Mouse (Mus musculus) CD4-positive helper T cell, adult 2 months (primary cell): Measurements from ENCODE around the gene Supv3l1.

ENCODE experiments used
- DNase-seq: peaks from one replicate; pipeline ENCODE4 v3.0.0-alpha.2; 2012; ENCODE audit warnings: low read depth, missing footprints, low spot score

Gene Supv3l1

GRCm38 (mm10) chr10:62413606-62413982 is 35.9 kb downstream of the Supv3l1 start:
- no peak for DNase-seq

GRCm38 (mm10) chr10:62412906-62413605 is 36.5 kb downstream of the Supv3l1 start:
- DNase-seq, result no peak

- no peak for DNase-seq
Measured at GRCm38 (mm10) chr10:62411431-62412410, 37.8 kb downstream of the Supv3l1 start.

- peak; percentile 53 for DNase-seq
Measured at GRCm38 (mm10) chr10:62410943-62411342, 38.6 kb downstream of the Supv3l1 start.

- no peak for DNase-seq
Measured at GRCm38 (mm10) chr10:62404901-62405300, 44.6 kb downstream of the Supv3l1 start.

- no peak for DNase-seq
Measured at GRCm38 (mm10) chr10:62401641-62402111, 47.9 kb downstream of the Supv3l1 start.

GRCm38 (mm10) chr10:62383011-62383410 is 66.5 kb downstream of the Supv3l1 start:
- DNase-seq, result no peak

- DNase-seq, result peak; percentile 16
Measured at GRCm38 (mm10) chr10:62380936-62381335, 68.6 kb downstream of the Supv3l1 start.

GRCm38 (mm10) chr10:62379808-62380207 is 69.7 kb downstream of the Supv3l1 start, which contains the start of gene Hk1:
TSS of gene Hk1 (minus strand) at chr10:62379908.
- no peak for DNase-seq
